Mouse (Mus musculus) layer of hippocampus, postnatal 36 days (tissue): ENCODE measurements at regions not wholly inside any gene's neighbourhood (a gene's known extent, or its start where the extent isn't known, plus 50 kb on each side); places are given as distances from the start of the nearest gene placed in this dataset.

Experiments used
- DNase-seq, 2 experiments: peaks; one replicate each; pipeline ENCODE4 v3.0.0; 2022

- DNase-seq, result peak; percentile 4 to 8
These were observed 161.1 kb downstream of the March11 start for GRCm38 (mm10) chr15:26469901-26470383.

- DNase-seq, result no peak
These were observed 178.5 kb downstream of the March11 start for GRCm38 (mm10) chr15:26487378-26487777.
